Mouse (Mus musculus): ENCODE data around the gene Nmral1. TPM values are rescaled to one million over a fixed set of nuclear protein-coding genes. Genes with fewer than 3 reads are reported as not detected.
"Not testable (repeated sequence)": the region's sequence is repeated elsewhere in the genome, so short reads cannot be mapped to it uniquely, and the experiment has no call there.

Nmral1 gene
- total RNA-seq (2021) = 10 to 100 TPM in 1 of 2 experiments, 1 to 10 TPM in 1; 9.6 to 10.5 TPM

DNA sequence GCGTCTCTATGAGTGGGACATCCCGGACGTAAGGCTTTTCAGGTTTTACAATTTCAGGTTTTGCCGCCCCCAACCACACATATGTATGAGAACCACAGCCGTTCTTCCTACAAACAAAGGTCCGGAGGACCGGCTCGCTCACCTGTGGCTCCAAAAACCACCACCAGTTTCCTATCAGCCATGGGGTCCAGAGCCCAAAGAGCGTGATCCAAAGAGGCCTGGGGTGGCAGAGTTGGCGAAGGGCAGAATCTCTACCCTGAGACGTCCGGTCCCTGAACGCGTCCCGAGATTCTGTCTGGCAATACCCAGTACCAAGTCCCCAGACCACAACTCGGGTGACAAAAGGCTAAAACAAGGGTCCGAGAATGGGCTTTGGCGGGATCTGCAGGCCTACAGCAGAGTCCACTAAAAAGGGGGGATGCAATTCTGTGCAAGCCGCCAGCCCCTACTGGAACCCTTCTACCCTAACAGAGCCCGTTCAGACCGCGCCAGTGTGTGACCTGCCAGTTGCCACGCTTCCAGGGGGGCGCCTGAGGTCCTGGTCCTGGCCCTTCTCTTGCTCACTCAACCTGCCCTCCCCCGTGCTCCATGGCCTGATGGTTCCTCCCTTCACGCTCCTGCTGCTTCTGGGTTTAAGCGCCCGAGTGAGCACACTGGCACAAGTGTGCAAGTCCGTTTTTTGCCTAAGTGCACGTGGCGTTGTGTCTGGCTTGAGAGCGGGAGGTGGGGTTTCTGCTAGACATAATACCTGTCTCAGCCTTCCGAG is at the start of gene Nmral1:
TSS of gene Nmral1 (minus strand) at position 604 of the 766 bp plus-strand sequence.
- peak; percentile 61 to 74 for DNase-seq (ENCODE audit: low spot score in 2 of 2)
- intact Hi-C loops (cut with DNase I) = no loop called here

DNA sequence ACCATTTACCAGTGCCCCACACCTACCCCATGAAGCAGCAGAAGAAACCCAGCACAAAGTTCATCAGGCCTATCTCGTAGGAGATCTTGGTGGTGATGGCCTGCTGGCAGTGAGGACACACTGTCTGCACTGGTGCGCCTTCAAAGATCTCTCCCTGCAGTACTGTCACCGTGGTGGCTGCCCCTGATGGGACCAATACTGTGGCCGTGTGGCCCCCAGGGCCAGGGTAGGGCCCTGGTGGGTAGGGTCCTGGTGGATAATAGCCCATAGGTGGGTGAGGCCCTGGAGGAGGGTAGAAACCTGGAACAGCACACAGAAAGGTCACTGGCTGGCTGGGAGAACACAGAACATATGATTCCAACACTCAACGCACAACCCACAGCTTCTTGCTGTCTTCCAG is 49.6 kb upstream of the Nmral1 start:
- no peak for DNase-seq (ENCODE audit: low spot score in 2 of 2)
- intact Hi-C loops (cut with DNase I) = loop anchor here (10.0 kb wide), 1 partner anchor 96 kb away; no protein-coding TSS in a partner anchor

DNA sequence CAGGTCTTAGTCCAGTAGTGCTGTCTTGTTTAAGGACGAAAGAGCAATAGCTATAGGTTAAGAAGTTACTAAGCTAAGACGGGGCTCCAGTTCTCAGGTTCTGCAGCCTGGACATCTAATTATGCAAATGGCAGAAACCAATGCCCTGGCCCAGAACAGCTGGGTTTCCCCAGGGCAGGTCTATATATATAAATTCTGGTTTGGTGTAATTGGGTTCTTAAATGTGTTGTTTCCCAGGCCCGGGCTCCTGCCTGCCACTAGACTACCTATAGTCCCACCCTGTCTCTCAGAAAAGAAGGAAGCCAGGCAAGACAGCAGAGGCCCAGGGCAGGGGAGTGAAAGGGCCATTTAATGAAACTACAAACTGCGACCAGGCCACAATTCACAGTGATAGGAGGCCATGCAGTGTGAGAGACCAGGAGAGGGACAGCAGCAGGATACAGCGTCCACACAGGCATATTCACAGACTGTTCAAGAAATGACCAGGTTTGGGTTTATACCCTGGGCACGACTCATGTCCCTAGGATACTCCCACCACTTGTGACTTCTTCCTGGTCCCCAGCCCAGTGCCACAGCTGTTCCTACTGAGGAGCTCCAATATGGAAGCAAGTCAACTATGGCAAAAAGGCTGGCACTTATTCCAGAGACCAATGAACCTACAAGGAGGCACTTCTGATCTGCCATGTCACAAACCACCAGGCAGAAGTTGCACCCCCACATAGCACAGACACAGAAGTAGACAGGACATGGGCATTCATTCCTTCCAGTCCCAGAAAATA is 48.0 kb upstream of the Nmral1 start:
- no peak for DNase-seq (ENCODE audit: low spot score in 2 of 2)
- intact Hi-C loops (cut with DNase I) = loop anchor here (10.0 kb wide), 1 partner anchor 98 kb away; no protein-coding TSS in a partner anchor

DNA sequence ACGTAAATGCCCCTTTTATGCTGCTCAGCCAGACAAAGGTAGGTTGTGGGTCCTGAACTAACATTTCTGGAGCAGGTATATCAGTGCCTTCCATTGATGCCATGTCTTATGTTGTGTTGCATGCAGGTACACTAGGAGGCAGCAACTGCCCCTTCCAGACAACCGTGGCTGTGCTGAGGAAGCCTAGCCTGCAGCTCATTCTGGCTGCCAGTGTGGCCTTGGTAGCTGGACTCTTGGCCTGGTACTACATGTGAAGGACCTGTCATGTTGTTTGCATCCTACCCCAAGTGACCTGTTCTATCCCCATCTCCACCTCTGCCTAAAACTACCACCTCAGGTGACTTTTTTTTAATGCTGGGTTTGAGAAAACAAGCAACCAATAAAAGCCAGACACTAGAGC is 46.7 kb upstream of the Nmral1 start:
- intact Hi-C loops (cut with DNase I) = loop anchor here (10.0 kb wide), 1 partner anchor 99 kb away; no protein-coding TSS in a partner anchor

DNA sequence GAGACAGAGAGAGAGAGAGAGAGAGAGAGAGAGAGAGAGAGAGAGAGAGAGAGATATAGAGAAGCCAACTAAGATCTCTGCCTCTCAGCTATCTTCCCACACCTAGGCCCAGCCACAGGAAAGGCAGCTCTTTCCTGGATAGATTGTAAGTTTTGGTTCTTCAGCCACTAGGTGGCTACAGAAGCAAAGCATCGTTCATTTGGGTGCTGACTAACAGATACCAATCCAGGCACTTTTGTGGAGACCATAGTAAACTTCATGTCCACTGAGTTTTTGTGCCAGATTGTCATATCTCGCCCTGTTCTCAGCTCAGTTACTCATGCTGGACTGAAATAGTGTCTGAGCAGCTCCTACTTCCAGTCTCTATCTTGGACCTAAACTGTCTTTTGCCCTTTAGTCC is 44.1 kb upstream of the Nmral1 start:
- peak in 1 of 2 experiments; percentile 79 for DNase-seq (ENCODE audit: low spot score in 2 of 2)
- intact Hi-C loops (cut with DNase I) = loop anchor here (10.0 kb wide), 1 partner anchor 102 kb away; no protein-coding TSS in a partner anchor

More for the DNA sequence above, 46.7 kb upstream of the Nmral1 start:
- no peak for DNase-seq (ENCODE audit: low spot score in 2 of 2)

DNA sequence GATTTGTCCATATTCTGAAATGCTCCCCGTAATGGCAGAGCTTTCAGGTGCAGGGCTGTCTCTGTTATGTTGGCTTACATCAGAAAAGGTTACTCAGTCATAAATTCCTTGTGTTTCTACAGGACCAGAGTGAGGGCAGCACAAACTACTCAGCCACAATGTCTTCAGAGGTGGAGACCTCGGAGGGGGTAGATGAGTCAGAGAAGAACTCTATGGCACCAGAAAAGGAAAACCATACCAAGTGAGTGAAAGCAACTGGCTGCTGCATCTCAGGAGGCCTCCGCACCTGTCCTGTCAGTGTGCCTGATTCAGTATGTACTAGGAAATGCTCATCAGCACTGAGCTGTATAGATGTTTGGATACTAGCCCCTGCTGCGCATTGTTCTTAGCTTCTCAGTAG is 43.3 kb upstream of the Nmral1 start:
- intact Hi-C loops (cut with DNase I) = loop anchor here (10.0 kb wide), 1 partner anchor 102 kb away; no protein-coding TSS in a partner anchor

DNA sequence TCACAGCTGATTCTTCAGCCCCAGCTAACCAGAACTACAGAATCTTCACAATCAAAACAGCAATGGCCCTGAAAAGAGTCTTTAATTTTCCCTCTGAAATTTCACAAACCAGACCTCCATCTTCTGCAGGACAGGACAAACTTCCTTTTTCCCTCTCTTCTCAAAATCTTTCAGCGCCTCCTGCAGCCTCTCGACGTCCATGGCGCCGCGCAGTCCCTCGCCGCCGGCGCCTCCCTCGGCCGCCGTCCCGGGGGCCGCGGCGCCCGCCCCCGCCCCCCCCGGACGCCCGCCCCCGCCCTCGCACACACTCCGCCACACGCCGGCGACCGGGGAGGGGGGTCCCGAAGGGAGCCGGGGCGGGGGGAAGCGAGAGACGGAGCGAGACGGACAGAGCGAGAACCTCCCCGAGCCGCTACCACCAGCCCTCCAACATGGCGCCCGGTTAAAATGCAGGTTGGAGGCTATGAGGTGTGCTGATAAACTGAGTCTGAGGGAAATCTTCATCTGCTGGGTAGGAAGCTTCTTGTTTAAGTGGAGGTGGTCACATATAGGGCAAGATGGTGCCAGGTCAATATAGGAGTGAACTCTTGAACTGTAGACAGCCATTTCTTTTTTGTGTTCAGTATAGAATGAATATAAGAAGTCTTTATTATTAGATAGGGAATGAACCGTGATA is 37.6 kb upstream of the Nmral1 start:
- intact Hi-C loops (cut with DNase I); DNase-seq (ENCODE audit: low spot score in 2 of 2): not testable (repeated sequence)

More for the DNA sequence above, 43.3 kb upstream of the Nmral1 start:
- no peak for DNase-seq (ENCODE audit: low spot score in 2 of 2)

DNA sequence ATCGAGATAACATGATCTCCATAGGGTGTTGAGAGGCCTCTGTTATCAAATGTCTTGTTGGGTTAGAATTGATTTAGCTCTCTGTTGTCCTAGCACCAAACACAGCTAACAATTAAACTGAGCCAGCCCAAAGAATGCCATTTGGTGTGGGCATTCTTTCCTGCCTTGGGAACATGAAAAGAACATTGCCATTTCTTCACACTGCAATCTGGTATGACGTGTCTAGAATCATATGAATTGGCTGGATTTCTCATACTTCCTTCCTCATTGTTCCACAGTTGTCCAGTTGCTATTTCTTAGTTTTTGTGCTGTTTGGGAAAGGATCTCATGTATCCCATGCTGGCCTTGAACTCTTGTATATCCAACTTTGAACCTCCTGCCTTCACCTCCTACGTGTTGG is 34.9 kb upstream of the Nmral1 start:
- intact Hi-C loops (cut with DNase I) = no loop called here
- no peak for DNase-seq (ENCODE audit: low spot score in 2 of 2)

DNA sequence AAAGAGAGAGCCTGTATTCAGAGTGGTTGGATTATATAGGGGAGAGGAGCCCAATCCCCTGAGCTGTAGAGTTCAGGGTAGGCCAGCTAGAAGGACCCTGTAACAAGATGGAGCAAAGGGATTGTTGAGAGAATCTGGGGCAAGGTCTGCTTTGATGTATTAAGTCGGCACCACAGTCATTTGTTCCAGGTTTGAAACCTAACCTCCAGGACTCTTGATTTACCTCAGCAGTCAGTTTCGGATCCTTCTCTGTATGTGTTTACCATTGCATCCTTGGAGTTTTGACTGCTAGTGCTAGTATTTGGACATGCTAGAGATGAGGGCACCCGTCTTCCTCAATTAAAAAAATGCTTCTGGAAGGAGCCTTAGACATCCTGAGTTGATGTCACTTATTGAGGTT is 33.0 kb upstream of the Nmral1 start:
- intact Hi-C loops (cut with DNase I) = no loop called here
- DNase-seq (ENCODE audit: low spot score in 2 of 2) = no peak

DNA sequence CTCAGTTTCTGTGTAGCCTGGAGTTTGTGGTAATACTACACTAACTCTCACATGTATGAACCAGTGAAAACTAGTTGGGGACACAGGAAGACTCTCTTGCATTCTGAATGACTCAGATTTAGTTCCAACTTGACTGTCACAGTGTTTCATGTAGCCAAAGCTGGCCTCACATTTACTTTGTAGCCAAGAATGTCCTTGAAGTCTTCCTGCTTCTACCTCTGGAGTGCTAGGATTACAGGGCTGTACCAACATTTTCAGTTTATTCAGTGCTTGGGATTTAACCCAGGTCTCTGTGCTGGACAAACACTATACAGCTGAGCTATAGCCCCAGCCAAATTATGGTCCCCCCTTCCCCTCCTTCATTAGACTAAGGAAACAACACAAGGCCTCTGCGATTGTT is 23.0 kb upstream of the Nmral1 start:
- no peak for DNase-seq (ENCODE audit: low spot score in 2 of 2)
- intact Hi-C loops (cut with DNase I) = no loop called here

DNA sequence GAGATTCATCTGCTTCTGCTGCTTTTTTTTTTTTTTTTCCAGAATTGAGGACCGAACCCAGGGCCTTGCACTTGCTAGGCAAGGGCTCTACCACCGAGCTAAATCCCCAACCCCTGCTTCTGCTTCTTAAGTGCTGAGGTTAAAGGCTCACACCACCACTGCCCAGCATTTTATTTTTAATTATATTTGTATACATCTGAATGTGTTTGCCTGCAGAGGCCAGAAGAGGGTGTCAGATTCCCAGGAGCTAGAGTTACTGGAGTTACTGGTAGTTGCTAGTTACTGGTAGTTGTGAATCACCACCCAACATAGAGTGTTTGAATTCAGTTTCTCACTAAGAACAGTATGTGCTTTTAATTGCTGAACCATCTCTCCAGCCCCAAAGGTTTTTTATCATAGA is 20.8 kb upstream of the Nmral1 start:
- no peak for DNase-seq (ENCODE audit: low spot score in 2 of 2)
- intact Hi-C loops (cut with DNase I) = no loop called here

DNA sequence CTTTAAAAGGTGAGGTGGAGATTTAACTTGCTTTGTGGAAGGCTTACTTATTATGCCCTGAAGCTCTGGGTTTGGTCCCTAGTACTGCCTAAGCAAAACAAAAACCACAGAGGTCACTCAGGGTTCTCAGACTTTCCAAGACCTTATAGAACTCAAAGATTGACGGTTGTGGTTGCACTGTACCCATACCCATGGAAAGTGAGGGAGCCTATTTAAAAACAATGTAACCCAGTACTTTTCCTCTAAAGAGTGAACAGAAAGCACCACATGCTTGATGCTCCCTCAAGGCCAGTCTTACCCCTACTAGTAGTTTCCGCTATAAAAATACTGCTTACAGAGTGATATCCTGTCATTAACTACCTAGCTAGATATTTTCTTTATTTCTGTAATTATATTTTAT is 17.1 kb upstream of the Nmral1 start:
- no peak for DNase-seq (ENCODE audit: low spot score in 2 of 2)
- intact Hi-C loops (cut with DNase I) = no loop called here

DNA sequence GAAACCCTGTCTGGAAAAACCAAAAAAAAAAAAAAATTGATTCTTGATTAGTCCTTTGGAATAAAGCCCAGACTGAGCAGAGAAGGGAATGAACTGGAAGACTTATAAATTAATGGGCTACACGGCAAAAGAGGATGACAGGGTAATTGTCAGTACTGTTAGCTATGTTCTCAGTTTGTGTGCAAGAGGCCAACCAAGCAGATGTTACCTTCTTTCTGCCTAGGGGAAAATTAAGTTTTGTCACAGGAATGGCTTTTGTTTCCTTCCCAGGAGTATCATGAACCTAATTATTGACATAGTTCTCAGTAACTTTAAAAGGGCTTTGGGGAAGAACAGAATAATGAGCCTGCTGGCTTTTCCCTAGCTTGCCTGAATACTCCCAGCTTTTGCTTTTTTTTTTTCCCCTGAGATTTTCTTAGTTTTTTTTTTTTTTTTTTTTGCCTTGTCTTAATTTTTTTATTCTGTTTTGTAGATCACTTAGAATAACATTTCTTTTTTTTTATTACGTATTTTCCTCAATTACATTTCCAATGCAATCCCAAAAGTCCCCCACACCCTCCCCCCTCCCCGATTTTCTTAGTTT is 11.7 kb upstream of the Nmral1 start:
- intact Hi-C loops (cut with DNase I) = no loop called here
- no peak for DNase-seq (ENCODE audit: low spot score in 2 of 2)

DNA sequence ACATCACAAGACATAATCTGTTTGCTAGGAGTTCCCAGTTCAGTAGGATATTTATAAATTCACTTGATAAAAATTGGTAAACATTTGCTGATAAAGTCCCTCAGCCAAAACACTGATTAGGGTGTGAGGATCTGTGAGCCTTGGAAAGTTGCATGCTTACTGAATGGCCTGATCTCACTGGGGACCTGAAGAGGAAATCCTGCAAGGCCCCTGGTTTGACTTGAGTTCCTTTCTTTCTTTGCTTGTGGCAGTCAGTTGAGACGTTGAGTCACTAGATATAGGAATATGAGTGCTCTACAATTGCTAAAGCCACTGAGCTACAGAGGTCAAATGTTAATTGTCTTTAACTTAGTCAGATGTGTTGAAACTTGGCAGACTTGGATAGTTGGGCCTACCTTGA is 8.8 kb upstream of the Nmral1 start:
- DNase-seq (ENCODE audit: low spot score in 2 of 2) = no peak
- intact Hi-C loops (cut with DNase I) = no loop called here

DNA sequence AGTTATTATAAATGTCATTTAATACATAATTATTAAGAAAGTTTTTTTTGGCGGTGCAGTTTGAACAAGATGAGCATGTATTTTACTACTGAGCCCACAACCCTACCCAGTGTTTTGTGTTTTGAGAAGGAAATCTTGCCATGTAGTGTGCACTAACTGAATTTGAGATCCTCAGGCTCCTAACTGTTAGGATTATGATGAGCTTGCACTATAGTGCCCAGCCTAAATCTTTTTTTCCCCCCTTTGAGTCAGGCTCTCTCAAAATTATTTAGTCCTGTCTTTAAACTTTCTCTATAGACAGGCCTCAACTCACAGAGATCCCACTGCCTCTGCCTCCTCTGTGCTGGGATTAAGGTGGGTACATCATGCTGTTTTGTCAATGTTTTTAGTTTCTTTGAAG is 8.4 kb upstream of the Nmral1 start:
- intact Hi-C loops (cut with DNase I) = no loop called here
- DNase-seq (ENCODE audit: low spot score in 2 of 2) = no peak

DNA sequence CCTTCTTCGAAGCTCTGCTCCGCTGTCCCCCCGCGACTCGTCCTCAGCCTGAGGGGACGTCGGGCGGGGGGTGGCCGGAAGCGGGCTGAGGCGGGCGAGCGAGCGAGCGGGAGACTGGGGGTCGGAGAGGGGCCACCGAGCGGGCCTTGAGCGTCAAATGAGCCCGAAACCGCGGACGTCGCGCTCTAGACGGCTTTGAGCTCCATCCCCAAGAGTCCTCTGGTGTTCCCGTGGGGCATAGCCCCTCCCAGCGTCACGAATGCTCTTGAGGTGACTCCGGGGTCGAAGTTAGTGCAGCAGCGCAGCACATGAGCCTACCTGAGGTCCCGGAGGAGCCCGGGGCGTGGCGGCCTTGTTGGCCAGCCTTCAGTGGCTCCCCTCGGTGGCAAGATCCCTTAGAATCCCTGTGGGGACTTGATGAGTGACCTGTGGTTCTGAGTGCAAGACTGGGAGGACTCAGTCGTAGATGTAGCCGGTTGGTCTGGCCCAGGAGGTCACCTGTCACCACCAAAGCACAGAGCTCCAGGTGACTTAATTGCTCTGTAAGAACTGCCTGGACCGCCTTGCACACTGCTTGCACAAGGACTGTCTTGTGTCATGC is 7.5 kb upstream of the Nmral1 start:
- intact Hi-C loops (cut with DNase I) = no loop called here
- no peak for DNase-seq (ENCODE audit: low spot score in 2 of 2)

DNA sequence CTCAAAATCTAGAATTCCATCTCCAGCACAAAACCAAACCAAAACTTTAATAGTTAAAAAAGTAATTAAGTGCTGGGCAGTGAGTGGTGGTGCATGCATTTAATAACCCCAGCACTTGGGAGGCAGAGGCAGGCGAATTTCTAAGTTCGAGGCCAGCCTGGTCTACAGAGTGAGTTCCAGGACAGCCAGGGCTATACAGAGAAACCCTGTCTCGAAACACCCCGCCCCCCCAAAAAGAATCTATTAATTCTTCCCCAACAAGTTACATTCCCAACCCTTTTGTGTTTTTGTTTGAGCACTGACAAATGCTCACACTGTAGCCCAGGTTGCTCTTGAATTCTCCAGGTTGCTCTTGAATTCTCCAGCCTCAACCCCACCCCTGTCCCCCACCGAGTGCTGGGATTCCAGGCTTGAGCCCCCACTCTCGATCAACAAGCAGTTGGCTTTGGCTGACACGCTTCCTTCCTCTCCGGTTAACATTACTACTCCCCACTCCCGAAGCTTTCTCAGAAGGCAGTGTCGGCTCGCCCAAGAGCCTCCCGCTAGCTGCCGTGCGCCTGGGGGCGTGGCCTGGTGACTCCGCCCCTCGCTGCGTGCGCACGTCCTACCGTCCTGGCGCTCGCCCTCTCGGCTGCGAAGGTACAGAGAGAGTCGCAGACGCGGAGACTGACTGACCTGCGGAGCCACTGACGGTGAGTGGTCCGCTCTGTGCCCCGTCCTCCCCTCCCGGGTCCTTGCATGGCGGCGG is 6.8 kb upstream of the Nmral1 start, which contains the start of gene Hmox2:
TSS of gene Hmox2 (plus strand) at position 582 of the 748 bp plus-strand sequence.
- DNase-seq (ENCODE audit: low spot score in 2 of 2) = peak; percentile 92 to 94
- intact Hi-C loops (cut with DNase I) = no loop called here

DNA sequence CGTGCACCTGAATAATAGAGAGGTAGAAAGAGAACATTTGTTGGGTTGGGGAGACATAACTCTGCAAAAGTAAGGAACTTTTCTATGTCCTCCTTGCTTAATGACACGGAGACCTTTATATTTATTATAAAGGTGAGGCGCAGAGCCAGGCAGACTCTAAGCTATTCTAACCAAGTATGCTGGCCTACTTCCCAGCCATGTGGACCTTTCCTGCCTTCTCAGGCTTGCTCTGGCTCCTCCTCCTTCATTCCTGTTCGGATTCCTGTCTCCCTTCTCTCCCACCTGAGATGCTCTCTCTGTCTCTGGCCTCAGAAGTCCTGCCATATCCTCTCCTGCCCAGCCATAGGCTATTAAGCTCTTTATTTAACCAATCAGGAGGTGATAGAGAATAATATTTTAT is 6.1 kb upstream of the Nmral1 start:
- intact Hi-C loops (cut with DNase I) = no loop called here
- DNase-seq (ENCODE audit: low spot score in 2 of 2) = no peak

DNA sequence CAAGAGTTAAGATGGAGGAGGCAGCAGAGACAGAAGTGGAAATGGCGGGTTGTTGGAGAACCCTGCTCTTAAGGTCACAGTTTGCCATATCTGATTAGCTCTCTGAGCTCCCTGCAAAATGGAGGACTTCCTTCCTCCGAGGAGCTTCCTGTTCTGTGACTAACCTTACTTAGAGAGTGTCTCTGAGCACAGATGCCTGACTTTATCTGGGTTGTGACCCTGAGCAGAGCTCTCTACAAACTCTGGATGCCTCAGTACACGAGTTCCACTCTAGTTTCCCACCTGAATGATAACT is 3.7 kb upstream of the Nmral1 start:
- no peak for DNase-seq (ENCODE audit: low spot score in 2 of 2)
- intact Hi-C loops (cut with DNase I) = no loop called here

All from left cerebral cortex, postnatal 25 days (tissue).